Comparison of ENCODE assay signal across 30 mouse cellular contexts in genomic region chr1:72509551-72509950, GRCm38 (mm10). TPM values are rescaled to one million over a fixed set of nuclear protein-coding genes. Genes with fewer than 3 reads are reported as not detected.
"Had no signal": no experiment of that assay in that cellular context is flagged by ENCODE, and none has a peak within 500 bp of the region (broad histone marks: within the 10 kb centered on the region; RNA-seq: fewer than 3 reads in every experiment).

No protein-coding gene starts in this region.

- H3K4me2 ChIP-seq: embryonic facial prominence, embryonic 12.5 days; embryonic facial prominence, embryonic 13.5 days; embryonic facial prominence, embryonic 15.5 days; forebrain, embryonic 12.5 days; forebrain, embryonic 13.5 days; forebrain, embryonic 15.5 days had no signal

- ATAC-seq: forebrain, embryonic 13.5 days; forebrain, embryonic 14.5 days; forebrain, embryonic 15.5 days; forebrain, embryonic 16.5 days; forebrain, postnatal 0 days had no signal

- H3K4me3 ChIP-seq: embryonic facial prominence, embryonic 10.5 days; embryonic facial prominence, embryonic 12.5 days; embryonic facial prominence, embryonic 13.5 days; embryonic facial prominence, embryonic 15.5 days; erythroblast, embryonic 14.5 days; forebrain, embryonic 10.5 days; forebrain, embryonic 12.5 days; forebrain, embryonic 13.5 days; forebrain, embryonic 15.5 days; gastrocnemius, adult 2 months; heart, adult 2 months had no signal

- H3K27ac ChIP-seq: embryonic facial prominence, embryonic 10.5 days; embryonic facial prominence, embryonic 12.5 days; embryonic facial prominence, embryonic 13.5 days; embryonic facial prominence, embryonic 15.5 days; forebrain, embryonic 10.5 days; forebrain, embryonic 12.5 days; forebrain, embryonic 13.5 days; forebrain, embryonic 15.5 days; gastrocnemius, adult 2 months; heart, adult 2 months had no signal

- H3K9ac ChIP-seq: embryonic facial prominence, embryonic 12.5 days; embryonic facial prominence, embryonic 13.5 days; embryonic facial prominence, embryonic 15.5 days; forebrain, embryonic 12.5 days; forebrain, embryonic 13.5 days; forebrain, embryonic 15.5 days; forebrain, postnatal 0 days had no signal

- H3K9me3 ChIP-seq: embryonic facial prominence, embryonic 10.5 days; embryonic facial prominence, embryonic 12.5 days; embryonic facial prominence, embryonic 13.5 days; embryonic facial prominence, embryonic 15.5 days; forebrain, embryonic 10.5 days; forebrain, embryonic 12.5 days; forebrain, embryonic 13.5 days; forebrain, embryonic 15.5 days had no signal

- H3K4me1 ChIP-seq: embryonic facial prominence, embryonic 10.5 days; embryonic facial prominence, embryonic 12.5 days; embryonic facial prominence, embryonic 13.5 days; embryonic facial prominence, embryonic 15.5 days; forebrain, embryonic 10.5 days; forebrain, embryonic 13.5 days had no signal

- H3K27me3 ChIP-seq: embryonic facial prominence, embryonic 12.5 days; embryonic facial prominence, embryonic 13.5 days; embryonic facial prominence, embryonic 15.5 days; forebrain, embryonic 12.5 days; forebrain, embryonic 13.5 days; forebrain, embryonic 15.5 days had no signal

- H3K36me3 ChIP-seq: embryonic facial prominence, embryonic 10.5 days; embryonic facial prominence, embryonic 12.5 days; embryonic facial prominence, embryonic 13.5 days; embryonic facial prominence, embryonic 15.5 days; forebrain, embryonic 10.5 days; forebrain, embryonic 12.5 days; forebrain, embryonic 15.5 days had no signal

- DNase-seq: cerebellum, adult 9-10 months; cerebellum, adult 9-11 months; cerebellum, postnatal 10 days; cerebellum, postnatal 14 days; cerebellum, postnatal 25 days; cerebellum, postnatal 36 days; embryo, embryonic 11 days; forebrain, postnatal 0 days; gastrocnemius, adult 2 months; gastrocnemius, postnatal 10 days; gastrocnemius, postnatal 14 days; gastrocnemius, postnatal 25 days; gastrocnemius, postnatal 36 days; heart, adult 18-20 months; heart, adult 2 months had no signal

RNA-seq across cellular contexts. Expression of gene March4, which starts 27.2 kb away (rescaled TPM):
- total RNA-seq: common myeloid progenitor, adult 5-6 weeks; granulocyte monocyte progenitor cell, adult 5-6 weeks; heart, adult 2 months; heart, adult 8-10 months had no signal
- polyA plus RNA-seq: embryonic facial prominence, embryonic 10.5 days; embryonic facial prominence, embryonic 11.5 days; erythroblast, embryonic 14.5 days; forebrain, embryonic 10.5 days had no signal
